Mouse (Mus musculus) heart, adult 11 months (tissue): ENCODE measurements around the gene Htr1b.

Source experiments
- DNase-seq: peaks from one replicate; pipeline ENCODE4 v3.0.0; 2022

The Htr1b gene

GRCm38 (mm10) chr9:81633437-81633973, at the start of gene Htr1b:
Gene Htr1b, minus strand, starts transcription at chr9:81633828.
- DNase-seq, result peak; percentile 91

GRCm38 (mm10) chr9:81676716-81677115, 43.1 kb upstream of the Htr1b start:
- no peak for DNase-seq

- DNase-seq, result no peak
Measured at GRCm38 (mm10) chr9:81637486-81637885, 3.9 kb upstream of the Htr1b start.

GRCm38 (mm10) chr9:81635109-81635508, 1.5 kb upstream of the Htr1b start:
- no peak for DNase-seq

- peak; percentile 57 for DNase-seq
Measured at GRCm38 (mm10) chr9:81634163-81634562, 535 bp upstream of the Htr1b start.

- DNase-seq, result peak; percentile 85
Measured at GRCm38 (mm10) chr9:81632736-81633436, 742 bp downstream of the Htr1b start.

GRCm38 (mm10) chr9:81632191-81632735, 1.4 kb downstream of the Htr1b start:
- DNase-seq, result peak; percentile 85

- peak; percentile 90 for DNase-seq
Measured at GRCm38 (mm10) chr9:81631581-81632091, 2.0 kb downstream of the Htr1b start.

- DNase-seq, result peak; percentile 46
Measured at GRCm38 (mm10) chr9:81626899-81627606, 6.6 kb downstream of the Htr1b start.

- peak; percentile 57 for DNase-seq
Measured at GRCm38 (mm10) chr9:81625898-81626297, 7.7 kb downstream of the Htr1b start.

GRCm38 (mm10) chr9:81622873-81623272, 10.8 kb downstream of the Htr1b start:
- peak; percentile 72 for DNase-seq

GRCm38 (mm10) chr9:81611022-81611421, 22.6 kb downstream of the Htr1b start:
- DNase-seq, result no peak
